Mouse (Mus musculus) adrenal gland, postnatal 25 days (tissue): ENCODE measurements around the gene Mroh2a. TPM values are rescaled to one million over a fixed set of nuclear protein-coding genes. Genes with fewer than 3 reads are reported as not detected.
"Not testable (repeated sequence)": the region's sequence is repeated elsewhere in the genome, so short reads cannot be mapped to it uniquely, and the experiment has no call there.

Source experiments
- DNase-seq: peaks from one replicate; pipeline ENCODE4 v3.0.0; 2021; ENCODE audit warnings: mixed read lengths
- total RNA-seq: library from RNA; stranded (reverse); gene quantifications from 2 replicates; pipeline ENCODE4 v1.2.3, GENCODE M21; 2021

Mroh2a gene
- total RNA-seq, 1 experiment from 2014 or later = 0.33 TPM

GRCm38 (mm10) chr1:88218591-88218990 is 8.2 kb upstream of the Mroh2a start:
- no peak for DNase-seq

GRCm38 (mm10) chr1:88219054-88219453 is 7.7 kb upstream of the Mroh2a start:
- DNase-seq = no peak

DNA sequence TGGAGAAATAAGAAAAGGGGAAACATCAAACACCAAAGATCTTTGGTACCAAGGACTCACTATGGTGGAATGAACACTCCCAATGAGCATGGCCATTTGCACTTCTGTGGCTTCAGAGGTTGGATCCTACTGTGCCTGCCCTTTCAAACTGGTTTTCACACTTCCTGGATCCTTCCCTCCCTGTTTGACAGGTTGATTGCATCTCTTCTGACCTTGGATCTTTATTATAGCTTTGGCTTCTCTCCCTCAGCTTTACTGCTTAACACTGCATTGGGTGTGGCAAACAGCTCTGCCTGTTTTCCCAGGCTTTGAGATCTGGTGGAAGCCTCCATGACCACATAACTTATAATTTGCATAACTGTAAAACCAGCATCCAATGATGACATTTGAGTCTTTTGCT is 6.5 kb upstream of the Mroh2a start:
- DNase-seq = no peak

- DNase-seq = no peak
Measured at GRCm38 (mm10) chr1:88222216-88222615, 4.6 kb upstream of the Mroh2a start.

- DNase-seq = not testable (repeated sequence)
Measured at GRCm38 (mm10) chr1:88223011-88223515, 3.7 kb upstream of the Mroh2a start.

DNA sequence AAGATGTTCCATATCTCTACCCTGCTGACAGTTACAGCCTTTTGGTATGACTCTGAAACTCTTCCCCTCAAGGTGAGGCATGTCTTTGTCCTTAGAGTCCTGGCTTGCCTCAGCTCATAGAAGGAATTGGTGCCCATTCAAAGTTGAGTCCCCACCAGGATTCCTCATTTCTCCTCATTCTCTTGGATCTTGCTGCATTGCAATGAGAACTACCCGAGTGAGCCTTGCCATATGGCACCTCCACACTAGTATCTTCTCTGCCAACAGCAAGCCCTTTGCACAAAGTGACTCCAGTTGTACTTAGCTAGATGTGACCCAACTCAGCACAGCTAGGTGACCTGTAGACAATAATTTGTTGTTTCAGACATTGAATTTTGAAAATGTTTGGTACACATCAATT is 3.2 kb upstream of the Mroh2a start:
- DNase-seq = no peak

- DNase-seq = no peak
Measured at GRCm38 (mm10) chr1:88224029-88224776, 2.6 kb upstream of the Mroh2a start.

DNA sequence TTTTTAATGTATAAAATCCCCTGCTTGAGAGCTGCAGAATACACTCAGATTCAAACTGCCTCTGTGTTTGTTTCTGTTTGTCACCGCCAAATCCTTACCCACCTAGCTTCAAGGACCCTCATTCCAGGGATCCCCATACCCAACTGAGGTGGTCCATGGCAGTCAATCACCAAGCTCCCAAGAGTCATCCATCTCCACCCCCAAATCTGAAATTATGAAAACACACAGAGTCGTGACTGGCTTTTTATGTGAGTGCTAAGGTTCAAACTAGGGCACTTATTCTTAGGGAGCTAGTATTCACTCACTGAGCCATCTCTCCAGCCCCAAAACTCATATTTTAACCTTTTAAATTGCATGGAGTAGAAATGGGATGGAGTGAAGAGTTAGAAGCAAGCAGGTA is 1.5 kb upstream of the Mroh2a start:
- DNase-seq = not testable (repeated sequence)

GRCm38 (mm10) chr1:88225741-88226140 is 1.0 kb upstream of the Mroh2a start:
- DNase-seq = no peak

- no peak for DNase-seq
Measured at GRCm38 (mm10) chr1:88227482-88227881, 696 bp downstream of the Mroh2a start.

DNA sequence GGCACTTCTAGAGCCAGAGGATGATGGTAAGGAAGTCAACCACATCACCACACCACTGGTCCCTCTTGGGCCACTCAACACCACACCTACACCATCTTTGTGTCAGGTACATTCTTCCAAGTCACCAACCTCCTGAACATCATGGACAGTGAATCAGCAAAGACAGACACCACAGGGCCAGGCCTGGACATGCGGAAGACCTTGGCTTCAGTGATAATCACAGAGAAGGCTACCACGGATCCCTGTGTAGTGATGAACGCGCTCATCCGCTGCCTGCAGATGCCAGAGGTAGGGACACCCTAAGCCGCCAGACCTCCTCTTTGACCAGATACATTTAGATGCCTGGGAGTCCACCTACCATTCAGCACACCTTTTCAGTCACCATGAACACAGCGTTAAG is 1.3 kb downstream of the Mroh2a start:
- no peak for DNase-seq

DNA sequence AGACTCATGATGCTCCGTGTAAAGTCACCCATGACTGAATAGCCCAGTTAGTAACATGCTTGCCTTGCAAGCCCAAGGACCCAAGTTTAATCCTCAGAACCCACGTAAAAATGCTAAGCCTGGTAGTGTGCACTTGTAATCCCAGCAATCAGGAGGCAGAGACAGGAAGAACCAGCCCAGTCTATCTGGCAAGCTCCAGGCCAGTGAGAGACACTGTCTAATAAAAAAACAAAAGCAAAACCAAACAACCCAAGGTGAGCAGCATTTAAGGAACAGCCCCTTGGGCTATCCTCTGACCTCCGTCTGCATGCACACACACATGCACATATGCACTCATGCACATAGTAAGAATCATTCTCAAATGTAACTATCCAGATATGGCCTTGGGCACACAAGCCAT is 2.8 kb downstream of the Mroh2a start:
- DNase-seq = no peak

DNA sequence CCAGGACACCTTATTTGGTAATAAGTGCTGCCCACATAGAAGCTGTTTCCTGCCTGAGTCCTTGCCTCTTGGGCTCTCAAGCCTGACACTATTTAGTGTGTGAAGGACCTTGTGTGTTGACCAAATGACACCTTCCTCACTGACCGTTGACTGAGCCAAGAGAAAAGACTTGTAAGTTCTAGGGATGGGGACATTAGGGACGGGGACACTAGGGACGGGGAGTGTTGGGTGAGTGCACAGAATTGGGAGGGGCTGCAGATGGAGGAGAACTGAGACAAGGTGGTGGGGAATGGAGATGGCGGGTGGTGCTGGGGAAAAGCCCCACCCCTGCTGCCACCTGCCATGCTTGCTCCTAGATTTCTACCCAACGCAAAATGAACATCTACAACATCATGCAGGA is 3.2 kb downstream of the Mroh2a start:
- DNase-seq = no peak

DNA sequence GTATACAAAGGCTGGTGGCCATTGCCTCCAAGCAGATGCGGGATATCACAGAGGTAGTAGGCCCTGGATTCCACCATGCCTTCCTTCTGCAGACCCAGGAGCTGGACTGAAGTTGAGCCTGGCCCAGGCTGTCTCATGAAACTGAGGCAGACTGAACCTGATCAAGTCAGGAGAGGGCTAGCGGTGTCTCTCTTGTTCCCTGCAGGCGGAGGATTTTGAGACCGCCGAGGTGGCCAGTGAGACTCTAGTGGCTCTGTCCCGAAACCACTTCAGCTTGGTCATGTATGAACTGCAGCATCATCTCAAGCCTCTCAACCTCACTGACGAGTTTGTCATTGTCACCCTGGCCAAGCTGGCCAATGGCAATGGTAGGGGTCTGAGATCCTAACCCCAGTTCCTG is 3.6 kb downstream of the Mroh2a start:
- no peak for DNase-seq

GRCm38 (mm10) chr1:88230981-88231802 is 4.4 kb downstream of the Mroh2a start:
- no peak for DNase-seq

GRCm38 (mm10) chr1:88231803-88232499 is 5.2 kb downstream of the Mroh2a start:
- DNase-seq = no peak

GRCm38 (mm10) chr1:88232664-88233380 is 6.0 kb downstream of the Mroh2a start:
- no peak for DNase-seq

- no peak for DNase-seq
Measured at GRCm38 (mm10) chr1:88233421-88234247, 6.8 kb downstream of the Mroh2a start.

- DNase-seq = no peak
Measured at GRCm38 (mm10) chr1:88234248-88234610, 7.4 kb downstream of the Mroh2a start.

GRCm38 (mm10) chr1:88234646-88235045 is 7.9 kb downstream of the Mroh2a start:
- no peak for DNase-seq
